Mouse (Mus musculus) megakaryocyte, embryonic 14.5 days (primary cell): ENCODE measurements around the gene St3gal3.

Experiments
- FLI1 ChIP-seq: IDR thresholded peaks from 2 replicates; pipeline ENCODE4 v1.6.1; 2012; ENCODE audit warnings: low read length, inconsistent platforms, mixed read lengths
- GATA1 ChIP-seq: IDR thresholded peaks from 3 replicates; pipeline ENCODE4 v1.6.1; 2012; ENCODE audit warnings: mixed read lengths, low read length, inconsistent platforms, borderline replicate concordance

DNA sequence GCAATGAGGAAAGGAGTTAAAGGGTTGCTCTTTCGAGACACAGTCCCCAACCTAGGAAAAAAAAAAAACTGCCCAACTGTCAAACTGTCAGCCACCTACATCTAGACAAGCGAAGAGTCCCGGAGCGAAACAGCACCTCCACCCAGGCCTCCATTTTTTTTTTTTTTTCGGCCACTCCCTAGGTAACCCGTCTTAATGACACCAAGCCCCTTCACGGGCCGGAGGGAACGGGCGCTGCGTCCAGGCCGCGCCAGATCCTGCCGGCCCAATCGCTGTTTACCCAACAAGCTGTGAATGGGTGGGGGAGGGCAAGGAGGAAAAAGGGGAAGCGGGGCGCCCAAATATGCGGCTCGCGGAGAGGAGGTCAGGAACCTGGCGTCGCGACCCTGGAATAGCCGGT lies 248.1 kb downstream of the St3gal3 start:
- TF ChIP-seq GATA1 (no peak), FLI1 (no peak)
